Mouse (Mus musculus) kidney, postnatal 0 days (tissue): ENCODE data around the gene Rgl1. TPM values are rescaled to one million over a fixed set of nuclear protein-coding genes. Genes with fewer than 3 reads are reported as not detected.

Experiments used
- ATAC-seq: fragments of 200-750 bp; cut with Nextera tagmentation; replicated peaks from 2 replicates; pipeline ENCODE4 v1.8.0; 2017; ENCODE audit warnings: low read depth, moderate number of reproducible peaks, moderate TSS enrichment, moderate library complexity; ENCODE audit not compliant: low FRiP score
- DNase-seq: peaks from one replicate; pipeline ENCODE4 v3.0.0-alpha.2; 2016; ENCODE audit warnings: low spot score
- H3K27ac ChIP-seq: fragments of 300-500 bp; sonication (generic); 2 replicates; pipeline ENCODE4 v1.5.1; 2014; ENCODE audit warnings: mild to moderate bottlenecking
- H3K27me3 ChIP-seq: fragments of 300-500 bp; sonication (generic); 2 replicates; pipeline ENCODE4 v1.6.1; 2014; ENCODE audit warnings: low read length, mixed read lengths; ENCODE audit not compliant: insufficient read depth
- H3K36me3 ChIP-seq: fragments of 300-500 bp; sonication (generic); 2 replicates; pipeline ENCODE4 v1.6.1; 2014; ENCODE audit warnings: low read length, mixed read lengths; ENCODE audit not compliant: insufficient read depth
- H3K4me1 ChIP-seq: fragments of 300-500 bp; sonication (generic); replicated peaks from 2 replicates; pipeline ENCODE4 v1.6.1; 2014; ENCODE audit warnings: antibody characterized with exemption, low read length, mixed read lengths; ENCODE audit not compliant: insufficient read depth
- H3K4me2 ChIP-seq: fragments of 300-500 bp; sonication (generic); 2 replicates; pipeline ENCODE4 v1.6.1; 2014; ENCODE audit warnings: mild to moderate bottlenecking, low read length, moderate library complexity, mixed read lengths
- H3K4me3 ChIP-seq: fragments of 300-500 bp; sonication (generic); replicated peaks from 2 replicates; pipeline ENCODE4 v1.5.1; 2014; ENCODE audit warnings: low read depth, low read length
- H3K9ac ChIP-seq: fragments of 300-500 bp; sonication (generic); 2 replicates; pipeline ENCODE4 v1.6.1; 2014; ENCODE audit warnings: low read depth, low read length
- H3K9me3 ChIP-seq: fragments of 300-500 bp; sonication (generic); replicated peaks from 2 replicates; pipeline ENCODE4 v1.6.1; 2016; ENCODE audit warnings: low read length, inconsistent platforms, mixed read lengths
- CTCF ChIP-seq: IDR thresholded peaks from 2 replicates; pipeline ENCODE4 v1.5.1; 2016; ENCODE audit warnings: antibody characterized with exemption, low read depth, mild to moderate bottlenecking, moderate library complexity
- WGBS: fragments of 180-500 bp; shearing (Covaris S2); extraction: QIAGEN DNeasy Blood & Tissue Kit; methylation state at CpG from one replicate; pipeline ENCODE4 v1.1.7; 2014; 5-methylcytosine and 5-hydroxymethylcytosine counted together
- polyA plus RNA-seq: library from polyadenylated mRNA; unstranded; fragments of >200 nt; fragmentation: Nextera tagmentation; extraction: Ambion mirVana; gene quantifications from 2 replicates; pipeline ENCODE4 v1.2.1, GENCODE M21; 2015

Rgl1 gene
- polyA plus RNA-seq, 1 experiment from 2014 or later, result 59.4 TPM

DNA sequence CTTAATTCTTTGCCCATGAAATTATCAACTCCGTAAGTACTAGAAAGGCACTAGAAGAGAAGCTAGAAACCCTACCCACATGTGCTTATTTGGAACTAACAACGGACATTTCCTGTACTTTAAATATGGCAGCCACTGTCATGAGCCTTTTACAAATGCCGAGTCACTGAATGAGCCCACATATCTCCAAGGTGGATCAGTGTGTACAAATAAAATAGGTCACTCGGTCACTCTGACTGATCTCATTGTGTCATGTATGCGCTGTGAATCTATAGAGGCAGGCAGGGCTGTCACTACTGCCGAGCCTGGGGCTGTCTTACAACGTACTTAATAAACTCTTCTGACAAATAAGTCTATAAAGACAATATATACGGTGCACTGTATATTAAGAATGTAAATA is 181.2 kb downstream of the Rgl1 start:
- H3K4me2 ChIP-seq, result no peak overlapping the region
- no peaks in the 10 kb centered on the region for H3K27me3 ChIP-seq
- ATAC-seq (no peak), DNase-seq (no peak)
- TF ChIP-seq CTCF, result no peak
- 0 out of 2 replicates have a peak, but pooled peaks cover 4% of the 10 kb centered on the region for H3K36me3 ChIP-seq
- no peak overlapping the region for H3K4me3 ChIP-seq
- H3K4me1 ChIP-seq, result peaks cover 8% of the 10 kb centered on the region
- H3K27ac ChIP-seq, result no peak overlapping the region
- 73% methylated on average over 8 of the region's 8 CpGs for WGBS
- H3K9me3 ChIP-seq, result no peaks in the 10 kb centered on the region
- no peak overlapping the region for H3K9ac ChIP-seq

DNA sequence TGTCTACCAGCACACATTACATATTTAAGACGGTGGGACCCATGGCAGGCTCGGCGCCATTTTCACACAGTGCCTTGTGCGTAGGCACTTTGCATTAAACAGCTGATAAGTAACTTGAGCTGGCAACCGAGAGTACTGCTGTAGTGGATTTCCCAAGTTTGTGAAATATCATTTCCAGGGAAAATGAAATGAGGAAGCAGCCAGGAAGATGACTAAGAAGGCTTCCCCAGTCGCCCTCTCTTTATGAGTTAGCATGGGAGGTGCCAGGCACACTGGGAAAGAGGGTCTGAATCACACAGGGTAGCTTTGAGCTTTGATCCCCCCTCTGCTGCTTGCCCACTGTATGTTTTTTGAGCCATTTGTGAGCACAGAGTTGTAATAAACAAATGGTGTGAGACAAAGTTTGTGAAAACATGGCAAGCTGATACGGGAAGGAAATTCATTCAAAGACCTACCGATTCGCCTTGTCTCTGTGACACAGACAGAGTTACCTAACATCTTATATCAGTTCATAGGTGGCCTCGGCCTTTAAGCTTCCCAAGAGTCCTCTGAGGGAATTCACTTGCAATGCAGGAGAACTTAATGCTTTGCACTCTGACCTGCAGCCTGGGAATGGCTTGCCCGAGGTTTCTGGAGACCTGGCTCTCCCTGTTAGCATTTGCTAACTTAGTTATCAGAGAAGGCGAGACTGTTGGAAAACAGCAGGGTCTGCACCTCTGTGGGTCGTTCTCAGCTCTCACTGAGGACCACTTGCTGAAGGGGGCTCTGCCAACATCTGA is 184.8 kb downstream of the Rgl1 start:
- 67% methylated on average over 13 of the region's 13 CpGs for WGBS

DNA sequence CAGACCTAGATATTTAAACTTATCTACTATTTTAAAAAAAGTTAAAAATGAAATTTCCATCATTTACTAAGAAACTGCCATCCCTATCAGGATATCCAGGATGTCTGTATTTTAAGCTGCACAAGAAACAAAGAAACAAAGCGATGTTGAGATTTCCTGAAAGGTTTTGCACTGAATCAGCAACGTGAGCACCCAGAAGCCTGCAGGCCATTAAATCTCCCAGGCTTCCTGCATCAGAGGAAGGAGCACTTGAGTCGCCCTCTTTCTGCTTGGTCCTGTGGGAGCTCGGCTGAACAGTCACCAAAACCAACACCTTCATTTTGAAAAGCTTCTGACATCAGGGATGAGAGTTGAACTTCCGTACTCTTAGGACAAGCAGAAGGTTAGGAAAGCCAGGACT is 187.2 kb downstream of the Rgl1 start:
- H3K4me1 ChIP-seq, result peaks cover 28% of the 10 kb centered on the region
- H3K27ac ChIP-seq, result no peak overlapping the region

More for the DNA sequence above, 184.8 kb downstream of the Rgl1 start:
- H3K27ac ChIP-seq, result peak overlapping the region; percentile 31; the same call in 1 of the 2 replicates
- no peak for ATAC-seq
- DNase-seq, result no peak
- H3K27me3 ChIP-seq, result no peaks in the 10 kb centered on the region
- TF ChIP-seq CTCF, result no peak
- no peak overlapping the region for H3K9ac ChIP-seq
- no peaks in the 10 kb centered on the region for H3K9me3 ChIP-seq
- no peak overlapping the region for H3K4me2 ChIP-seq
- peaks cover 14% of the 10 kb centered on the region for H3K4me1 ChIP-seq
- H3K36me3 ChIP-seq, result 0 out of 2 replicates have a peak, but pooled peaks cover 4% of the 10 kb centered on the region
- H3K4me3 ChIP-seq, result no peak overlapping the region

DNA sequence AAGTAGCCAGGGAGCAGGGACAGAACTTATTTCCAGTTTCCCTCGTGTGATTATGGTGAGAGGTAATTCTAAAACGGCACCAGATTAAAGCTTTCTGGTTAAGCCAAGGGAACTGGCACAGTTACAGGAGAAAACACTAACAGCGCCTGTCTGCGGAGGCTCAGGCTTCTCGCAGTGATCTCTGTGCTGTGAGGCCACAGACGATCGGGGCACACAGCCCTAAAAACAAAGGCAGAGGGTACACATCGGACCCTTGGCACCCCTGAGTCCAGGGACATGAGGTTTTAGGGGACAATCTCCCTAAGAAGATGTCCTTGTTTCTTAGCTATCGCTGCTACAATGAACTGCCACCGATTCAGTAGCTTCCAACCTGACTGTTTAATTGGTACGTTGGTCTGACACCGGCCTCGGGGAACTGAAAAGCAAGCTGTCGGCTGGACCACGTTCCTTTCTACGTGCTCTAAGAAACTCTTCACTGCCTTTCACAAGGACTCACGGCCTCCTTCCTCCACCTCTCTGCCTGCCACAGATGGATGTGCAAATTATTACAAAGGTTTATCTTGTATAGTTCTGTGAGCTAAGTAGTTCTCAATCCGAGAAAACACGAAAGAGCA is 187.9 kb downstream of the Rgl1 start:
- Histone ChIP-seq H3K4me3 (no peak overlapping the region), H3K9ac (no peak overlapping the region), H3K4me2 (no peak overlapping the region), H3K27me3 (no peaks in the 10 kb centered on the region), H3K9me3 (no peaks in the 10 kb centered on the region), H3K4me1 (peaks cover 36% of the 10 kb centered on the region), H3K36me3 (no peaks in the 10 kb centered on the region), H3K27ac (peak overlapping the region; percentile 47; the same call in 1 of the 2 replicates)
- DNase-seq (no peak), ATAC-seq (no peak)
- TF ChIP-seq CTCF, result no peak
- 57% methylated on average over 19 of the region's 19 CpGs for WGBS

More for the DNA sequence above, 187.2 kb downstream of the Rgl1 start:
- no peak for TF ChIP-seq CTCF
- no peak overlapping the region for H3K9ac ChIP-seq
- DNase-seq (no peak), ATAC-seq (no peak)
- H3K27me3 ChIP-seq, result no peaks in the 10 kb centered on the region
- H3K9me3 ChIP-seq, result no peaks in the 10 kb centered on the region
- H3K4me3 ChIP-seq, result no peak overlapping the region
- no peak overlapping the region for H3K4me2 ChIP-seq
- H3K36me3 ChIP-seq, result no peaks in the 10 kb centered on the region
- WGBS, result 54% methylated on average over 5 of the region's 5 CpGs

DNA sequence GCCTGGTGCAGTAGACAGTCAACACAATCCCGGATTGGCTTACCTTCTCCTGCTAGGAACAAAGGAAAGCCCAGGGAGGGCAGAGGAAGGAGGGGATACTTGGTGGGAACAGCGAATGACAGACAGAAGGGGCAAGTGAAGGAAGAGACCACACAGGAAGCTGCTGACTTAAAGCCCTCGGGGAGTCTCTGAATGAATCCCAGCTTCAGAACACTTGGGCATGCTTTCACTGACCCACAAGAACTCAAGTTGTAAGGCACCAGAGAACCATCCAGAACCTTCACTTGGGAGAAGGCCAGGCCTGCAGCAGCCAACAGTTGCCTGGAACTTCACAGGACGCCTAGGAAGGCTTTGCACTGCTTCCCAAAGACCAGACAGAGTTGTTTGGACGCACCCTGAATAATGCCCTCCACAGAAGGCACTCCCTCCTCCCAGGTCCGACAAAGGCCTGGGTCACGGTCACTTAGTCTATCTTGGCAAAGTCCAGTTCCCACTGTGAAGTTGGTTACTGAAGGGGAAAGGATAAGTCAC is 189.5 kb downstream of the Rgl1 start:
- ATAC-seq, result peak; percentile 50; the same call in 1 of the 2 replicates

DNA sequence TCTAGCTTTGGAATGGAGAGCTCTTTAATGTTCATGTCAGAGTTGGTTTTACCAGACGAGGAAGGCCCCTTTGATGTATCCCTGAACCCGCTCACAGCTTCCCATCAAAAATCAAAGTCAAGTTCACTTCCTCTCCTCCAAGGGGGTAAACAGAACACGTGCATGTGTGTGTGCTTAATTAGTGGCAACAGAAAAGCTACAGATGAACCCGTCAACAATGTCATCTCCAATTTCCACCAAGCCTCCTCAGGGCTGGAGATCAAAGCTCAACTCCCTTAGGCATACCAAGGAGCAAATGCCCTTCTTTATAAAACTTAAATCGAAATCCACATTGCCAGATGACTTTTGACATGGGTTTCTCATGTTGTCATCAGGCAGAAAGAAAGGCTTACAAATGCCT is 191.1 kb downstream of the Rgl1 start:
- Histone ChIP-seq H3K27ac (no peak overlapping the region), H3K4me1 (peaks cover 32% of the 10 kb centered on the region), H3K9ac (no peak overlapping the region), H3K4me2 (no peak overlapping the region), H3K36me3 (no peaks in the 10 kb centered on the region), H3K9me3 (no peaks in the 10 kb centered on the region), H3K27me3 (no peaks in the 10 kb centered on the region), H3K4me3 (no peak overlapping the region)
- no peak for ATAC-seq
- no peak for DNase-seq
- TF ChIP-seq CTCF, result no peak
- 40% methylated on average over 5 of the region's 5 CpGs for WGBS

More for the DNA sequence above, 189.5 kb downstream of the Rgl1 start:
- no peaks in the 10 kb centered on the region for H3K36me3 ChIP-seq
- H3K27me3 ChIP-seq, result no peaks in the 10 kb centered on the region
- no peak overlapping the region for H3K9ac ChIP-seq
- TF ChIP-seq CTCF, result no peak
- H3K27ac ChIP-seq, result peak overlapping the region; percentile 61
- no peaks in the 10 kb centered on the region for H3K9me3 ChIP-seq
- no peak for DNase-seq
- 31% methylated on average over 7 of the region's 7 CpGs for WGBS
- no peak overlapping the region for H3K4me2 ChIP-seq
- no peak overlapping the region for H3K4me3 ChIP-seq
- H3K4me1 ChIP-seq, result peaks cover 39% of the 10 kb centered on the region
